Comparison of ENCODE assay signal across 9 mouse cellular contexts in genomic region chr2:30750025-30750424, GRCm38 (mm10). TPM values are rescaled to one million over a fixed set of nuclear protein-coding genes. Genes with fewer than 3 reads are reported as not detected.
DNase-seq lines count a peak whose midpoint lies in the region; ATAC-seq and TF ChIP-seq lines count a peak whose summit lies in the region.
"Had no signal": no experiment of that assay in that cellular context is flagged by ENCODE, and none has a peak within 500 bp of the region (broad histone marks: within the 10 kb centered on the region; RNA-seq: fewer than 3 reads in every experiment).

No protein-coding gene starts in this region.

- no peaks in the 10 kb centered on the region for H3K36me3 ChIP-seq in stomach, embryonic 14.5 days (ENCODE audit: control insufficient read depth, insufficient read depth, low read length)
- no peaks in the 10 kb centered on the region for H3K36me3 ChIP-seq in stomach, postnatal 0 days (ENCODE audit: control insufficient read depth, insufficient read depth, low read length)
- no peaks in the 10 kb centered on the region for H3K36me3 ChIP-seq in limb, embryonic 10.5 days
- H3K36me3 ChIP-seq: embryonic facial prominence, embryonic 15.5 days had no signal

- no peak for TF ChIP-seq CTCF in cerebellum, adult 2 months (IDR thresholded peaks at IDR 0.05; ENCODE audit: borderline replicate concordance, insufficient read depth, low read depth, low read length)
- TF ChIP-seq CTCF in stomach, postnatal 0 days (IDR thresholded peaks at IDR 0.05; ENCODE audit: low read depth) = no peak

- no peak for ATAC-seq in stomach, embryonic 14.5 days (ENCODE audit: insufficient number of reproducible peaks, insufficient read depth, low FRiP score, low read depth)
- ATAC-seq in stomach, postnatal 0 days (ENCODE audit: low FRiP score, low TSS enrichment) = no peak
- no peak for ATAC-seq in activated CD4-positive, CD25-positive, alpha-beta regulatory T cell, adult 4 months

- H3K9me3 ChIP-seq in stomach, embryonic 14.5 days (ENCODE audit: control insufficient read depth, low read depth, low read length) = no peaks in the 10 kb centered on the region
- no peaks in the 10 kb centered on the region for H3K9me3 ChIP-seq in stomach, postnatal 0 days (ENCODE audit: control insufficient read depth, low read length)
- H3K9me3 ChIP-seq in limb, embryonic 10.5 days (replicated peaks) = no peaks in the 10 kb centered on the region
- H3K9me3 ChIP-seq: embryonic facial prominence, embryonic 15.5 days had no signal

- no peak for DNase-seq in cerebellum, adult 2 months
- no peak for DNase-seq in cerebellum, postnatal 14 days
- no peak for DNase-seq in stomach, postnatal 0 days (ENCODE audit: low spot score)
- no peak for DNase-seq in limb, embryonic 10.5 days (ENCODE audit: low spot score)
- no peak for DNase-seq in spleen, postnatal 10 days (ENCODE audit: low spot score in 2 of 2)
- no peak for DNase-seq in thymus, postnatal 36 days

- peak overlapping the region; percentile 53; the same call in 1 of the 2 replicates for H3K27ac ChIP-seq in cerebellum, adult 2 months (ENCODE audit: insufficient read depth, low read length)
- H3K27ac ChIP-seq in stomach, embryonic 14.5 days (ENCODE audit: low read length) = peak overlapping the region; percentile 11; the same call in 1 of the 2 replicates
- no peak overlapping the region for H3K27ac ChIP-seq in stomach, postnatal 0 days (replicated peaks)
- H3K27ac ChIP-seq in limb, embryonic 10.5 days = peak overlapping the region; percentile 37; the same call in 1 of the 2 replicates
- H3K27ac ChIP-seq: embryonic facial prominence, embryonic 15.5 days had no signal

- 49% methylated on average over 5 of the region's 5 CpGs for WGBS in cerebellum, adult 2 months
- WGBS in stomach, embryonic 14.5 days = 73% methylated on average over 5 of the region's 5 CpGs
- 77% methylated on average over 5 of the region's 5 CpGs for WGBS in stomach, postnatal 0 days
- WGBS in limb, embryonic 10.5 days = 83% methylated on average over 5 of the region's 5 CpGs

- H3K27me3 ChIP-seq in cerebellum, adult 2 months (ENCODE audit: control insufficient read depth, insufficient read depth, low read length) = no peaks in the 10 kb centered on the region
- no peaks in the 10 kb centered on the region for H3K27me3 ChIP-seq in stomach, embryonic 14.5 days (ENCODE audit: control insufficient read depth, insufficient read depth, low read length)
- H3K27me3 ChIP-seq in stomach, postnatal 0 days (ENCODE audit: control insufficient read depth, insufficient read depth, low read length) = no peaks in the 10 kb centered on the region
- no peaks in the 10 kb centered on the region for H3K27me3 ChIP-seq in limb, embryonic 10.5 days (ENCODE audit: low read depth, poor library complexity, severe bottlenecking)
- H3K27me3 ChIP-seq: embryonic facial prominence, embryonic 15.5 days had no signal

- TF ChIP-seq POLR2A in cerebellum, adult 2 months (IDR thresholded peaks at IDR 0.05; ENCODE audit: borderline replicate concordance, insufficient read depth, low read length) = no peak

- no peak overlapping the region for H3K4me3 ChIP-seq in cerebellum, adult 2 months (replicated peaks; ENCODE audit: insufficient read depth, low read depth, low read length)
- H3K4me3 ChIP-seq in stomach, embryonic 14.5 days (ENCODE audit: low read depth, low read length) = no peak overlapping the region
- H3K4me3 ChIP-seq in stomach, postnatal 0 days (ENCODE audit: low read depth, low read length) = no peak overlapping the region
- no peak overlapping the region for H3K4me3 ChIP-seq in limb, embryonic 10.5 days
- H3K4me3 ChIP-seq: embryonic facial prominence, embryonic 15.5 days had no signal

- H3K4me1 ChIP-seq in cerebellum, adult 2 months (ENCODE audit: control insufficient read depth, insufficient read depth, low read length) = peaks cover 3% of the 10 kb centered on the region; the same call in 1 of the 2 replicates
- H3K4me1 ChIP-seq in stomach, embryonic 14.5 days (ENCODE audit: control insufficient read depth, insufficient read depth, low read length) = peaks cover 6% of the 10 kb centered on the region; the same call in 1 of the 2 replicates
- H3K4me1 ChIP-seq in stomach, postnatal 0 days (replicated peaks; ENCODE audit: control insufficient read depth, insufficient read depth) = peaks cover 4% of the 10 kb centered on the region
- peaks cover 19% of the 10 kb centered on the region for H3K4me1 ChIP-seq in limb, embryonic 10.5 days

- H3K4me2 ChIP-seq in stomach, embryonic 14.5 days (replicated peaks; ENCODE audit: low read depth, low read length) = no peak overlapping the region
- H3K4me2 ChIP-seq in stomach, postnatal 0 days (replicated peaks; ENCODE audit: low read depth) = no peak overlapping the region
- H3K4me2 ChIP-seq: embryonic facial prominence, embryonic 15.5 days had no signal

- TF ChIP-seq EP300 in stomach, postnatal 0 days (optimal IDR thresholded peaks at IDR 0.05) = no peak

- H3K9ac ChIP-seq in stomach, embryonic 14.5 days (replicated peaks; ENCODE audit: low read depth, low read length) = no peak overlapping the region
- no peak overlapping the region for H3K9ac ChIP-seq in stomach, postnatal 0 days (ENCODE audit: low read length)
- H3K9ac ChIP-seq: embryonic facial prominence, embryonic 15.5 days had no signal

RNA-seq across cellular contexts. Expression of gene 1700001O22Rik, which starts 53.4 kb away (rescaled TPM):
- 3.8 and 4.7 TPM in 2 replicates for polyA plus RNA-seq in cerebellum, adult 2 months (2012; rRNA removed)
- 2.5 and 3.3 TPM in 2 replicates for polyA plus RNA-seq in stomach, embryonic 14.5 days (2014; fragmentation: Nextera tagmentation; extraction: Ambion mirVana)
- polyA plus RNA-seq in stomach, postnatal 0 days (2015; fragmentation: Nextera tagmentation; extraction: Ambion mirVana) = 2.0 and 2.5 TPM in 2 replicates
- 2.1 and 4.0 TPM in 2 replicates for polyA plus RNA-seq in limb, embryonic 10.5 days (2016; fragmentation: Nextera tagmentation; extraction: Ambion mirVana)
- under 1 TPM; 0.73 to 0.76 TPM for polyA plus RNA-seq in activated CD4-positive, CD25-positive, alpha-beta regulatory T cell, adult 4 months (2017; shearing (Covaris generic))

RNA-seq across cellular contexts. Expression of gene Ntmt1, which starts 57.6 kb away (rescaled TPM):
- polyA plus RNA-seq in cerebellum, adult 2 months (2012; rRNA removed) = 37.1 and 37.8 TPM in 2 replicates
- polyA plus RNA-seq in stomach, embryonic 14.5 days (2014; fragmentation: Nextera tagmentation; extraction: Ambion mirVana) = 99.1 and 101 TPM in 2 replicates
- polyA plus RNA-seq in stomach, postnatal 0 days (2015; fragmentation: Nextera tagmentation; extraction: Ambion mirVana) = 52.4 and 53.3 TPM in 2 replicates
- polyA plus RNA-seq in limb, embryonic 10.5 days (2016; fragmentation: Nextera tagmentation; extraction: Ambion mirVana) = 138 and 141 TPM in 2 replicates
- 10 to 100 TPM; 28.2 to 38.9 TPM for polyA plus RNA-seq in activated CD4-positive, CD25-positive, alpha-beta regulatory T cell, adult 4 months (2017; shearing (Covaris generic))
